Mouse (Mus musculus) spleen, adult 10 weeks (tissue): ENCODE measurements around the gene Map4k3. TPM values are rescaled to one million over a fixed set of nuclear protein-coding genes. Genes with fewer than 3 reads are reported as not detected.

Experiments
- polyA plus RNA-seq: library from polyadenylated mRNA; stranded (reverse); fragments of 350-450 nt; fragmentation: Illumina TruSeq; extraction: RNeasy Lipid Tissue Mini Kit (QIAGEN cat#74804); gene quantifications from one replicate; pipeline ENCODE4 v1.2.3, GENCODE M21; 2015; ENCODE audit warnings: low replicate concordance; ENCODE audit not compliant: insufficient read depth

Map4k3 gene
- 31.0 TPM for polyA plus RNA-seq

DNA sequence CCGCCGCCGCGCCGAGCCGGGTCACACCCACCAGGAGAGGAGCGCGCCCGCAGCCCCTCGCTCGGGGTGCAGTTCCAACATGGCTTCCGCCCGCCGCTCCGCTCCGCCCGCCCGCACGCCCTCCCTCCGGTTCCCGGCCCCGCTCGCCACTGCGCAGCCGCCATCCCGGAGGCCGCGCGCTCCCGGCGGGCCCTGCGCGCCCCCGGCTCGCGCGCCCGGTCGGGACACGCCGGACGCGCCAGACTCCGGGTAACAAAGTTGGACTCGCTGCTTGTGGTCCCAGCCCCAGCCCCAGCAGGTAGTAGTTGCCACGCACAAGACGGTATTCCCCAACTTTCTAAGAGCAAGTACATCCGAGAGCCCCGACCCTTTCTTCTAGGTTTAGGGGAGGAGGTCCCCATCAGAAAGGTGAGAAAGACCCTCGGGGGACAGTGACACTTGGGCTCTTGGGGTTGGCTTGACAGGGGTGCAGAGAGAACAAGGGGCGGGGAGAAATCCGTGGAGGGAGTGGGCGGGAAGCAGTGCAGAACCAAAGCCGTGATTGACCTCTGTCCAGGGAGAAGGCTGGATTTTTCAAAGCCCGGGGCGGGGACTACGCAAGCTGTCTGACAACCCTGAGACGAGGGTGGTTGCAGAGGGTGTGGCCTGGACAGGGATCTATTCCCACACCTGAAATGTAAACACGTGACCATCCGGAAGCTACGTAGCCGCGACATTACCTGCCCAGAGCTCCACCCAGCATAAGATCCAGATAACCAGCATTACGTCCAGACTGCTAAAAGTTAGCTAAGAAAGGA is at the start of gene Map4k3:
Gene Map4k3 (minus strand): TSS at position 424 of the 797 bp plus-strand sequence.

DNA sequence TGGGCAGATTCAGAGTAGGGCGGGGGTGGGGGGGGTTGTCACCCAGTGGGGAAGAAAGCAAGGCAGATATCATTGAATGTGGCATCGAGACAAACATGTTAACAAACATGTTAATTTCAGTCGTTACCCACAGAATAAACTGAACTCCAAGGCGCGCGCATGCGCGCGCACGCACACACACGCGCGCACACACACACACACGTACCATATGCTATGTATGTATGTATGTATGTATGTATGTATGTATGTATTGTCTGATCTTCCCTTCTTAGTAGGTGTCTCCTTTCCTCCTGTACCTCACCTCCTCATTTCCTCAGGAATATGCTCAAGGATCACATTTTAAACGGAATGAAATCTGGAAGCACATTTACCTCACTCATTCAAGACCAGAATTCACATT is 150.6 kb downstream of the Map4k3 start, which contains the start of gene Cdkl4:
Gene Cdkl4 (minus strand): TSS at position 175 of the 400 bp plus-strand sequence.

Other genes starting within 250 kb of the Map4k3 start
- gene Sos1, start 248.0 kb downstream of the Map4k3 start, polyA plus RNA-seq = 21.3 TPM
- 0.68 TPM for gene Cdkl4, start 150.7 kb downstream of the Map4k3 start, polyA plus RNA-seq
- 1.1 TPM for gene Tmem178, start 216.1 kb upstream of the Map4k3 start, polyA plus RNA-seq